Mouse (Mus musculus) thymus, postnatal 25 days (tissue): ENCODE results near the gene Olfr710.
"Not testable (repeated sequence)": the region's sequence is repeated elsewhere in the genome, so short reads cannot be mapped to it uniquely, and the experiment has no call there.

ENCODE experiments used
- DNase-seq: peaks from one replicate; pipeline ENCODE4 v3.0.0; 2022

Gene Olfr710

DNA sequence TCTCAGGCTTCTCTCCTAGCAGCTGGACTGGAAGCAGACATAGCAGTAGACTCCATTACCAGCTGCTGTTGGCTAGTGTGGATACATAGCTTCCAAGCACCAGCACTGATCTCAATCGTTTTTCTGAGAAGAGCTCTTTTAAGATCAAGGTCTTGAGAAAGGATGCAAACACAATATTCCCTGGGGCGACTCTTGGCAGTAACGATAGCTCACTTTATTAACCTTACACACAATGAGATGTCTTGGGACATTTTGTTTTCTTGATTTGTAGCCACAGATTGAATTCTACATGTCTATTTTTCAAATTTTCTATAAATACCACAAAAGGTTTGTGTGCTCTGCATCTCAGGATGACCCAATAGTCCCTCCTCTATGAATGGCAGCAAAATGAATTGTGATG, at the start of gene Olfr710:
TSS of gene Olfr710 (minus strand) at position 101 of the 400 bp plus-strand sequence.
- DNase-seq = no peak

DNA sequence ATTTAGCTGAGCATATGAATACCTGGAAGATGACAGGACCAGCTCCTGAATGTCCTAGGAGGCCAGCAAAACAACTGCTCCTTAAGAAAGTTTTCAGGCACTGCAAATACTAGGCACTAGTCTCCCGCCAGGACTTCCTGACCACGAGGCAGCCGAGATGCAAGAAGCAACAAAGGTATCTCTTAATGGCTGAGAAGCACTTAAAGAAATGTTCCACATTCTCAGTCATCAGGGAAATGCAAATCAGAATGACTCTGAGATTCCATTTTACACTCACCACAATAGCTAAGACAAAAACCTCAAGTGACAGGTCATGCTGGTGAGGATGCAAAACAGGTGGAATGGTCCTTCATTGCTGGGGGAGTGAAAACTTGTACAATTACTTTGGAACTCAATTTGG, 37.1 kb upstream of the Olfr710 start:
- no peak for DNase-seq

- no peak for DNase-seq
Observed at GRCm38 (mm10) chr7:106975353-106975752, 27.2 kb upstream of the Olfr710 start, which contains the start of gene Olfr711. Gene Olfr711 (minus strand): TSS chr7:106975453.

GRCm38 (mm10) chr7:106967503-106967902, 19.4 kb upstream of the Olfr710 start:
- not testable (repeated sequence) for DNase-seq

DNA sequence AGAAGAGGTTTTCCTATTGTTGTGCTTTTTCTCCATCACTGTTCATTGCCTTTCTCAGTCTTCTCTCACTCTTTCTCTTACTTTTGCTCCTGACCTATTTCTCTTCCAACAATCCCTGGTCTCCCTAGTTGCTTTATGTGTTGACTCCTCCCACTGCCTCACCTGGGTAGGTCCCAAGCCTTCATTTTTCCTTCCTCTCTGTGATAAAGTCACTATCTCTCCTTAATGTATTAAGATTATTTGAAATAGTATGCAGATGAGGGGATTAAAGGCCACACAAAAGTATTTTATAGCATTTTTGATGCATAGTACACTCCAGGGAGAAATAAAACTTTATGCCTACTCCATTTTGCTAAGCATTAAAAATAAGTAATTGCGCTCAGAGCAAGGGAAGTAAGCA, 15.7 kb upstream of the Olfr710 start, which contains the start of gene Olfr6:
TSS of gene Olfr6 (minus strand) at position 101 of the 400 bp plus-strand sequence.
- no peak for DNase-seq

DNA sequence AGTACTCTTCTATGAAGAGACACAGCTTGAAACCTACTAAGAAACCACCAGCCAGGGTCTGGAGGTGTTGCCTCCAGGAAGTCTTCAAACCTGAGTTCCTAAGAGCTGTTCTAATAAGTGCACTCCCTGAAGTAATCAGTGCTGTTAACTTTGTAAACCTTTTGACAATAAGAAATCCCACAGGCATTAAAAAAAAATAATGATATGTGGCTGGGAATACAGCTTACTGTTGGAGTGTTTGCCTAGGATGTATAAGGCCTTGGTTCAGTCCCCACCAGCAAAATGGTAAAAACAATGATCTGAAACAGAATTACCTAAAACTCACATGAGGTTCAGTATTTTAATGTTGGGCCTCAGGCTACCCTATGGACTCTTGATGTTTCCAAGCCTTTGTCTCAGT, 16.0 kb downstream of the Olfr710 start, which contains the start of gene Olfr709-ps1:
TSS of gene Olfr709-ps1 (minus strand) at position 101 of the 400 bp plus-strand sequence.
- DNase-seq = no peak

DNA sequence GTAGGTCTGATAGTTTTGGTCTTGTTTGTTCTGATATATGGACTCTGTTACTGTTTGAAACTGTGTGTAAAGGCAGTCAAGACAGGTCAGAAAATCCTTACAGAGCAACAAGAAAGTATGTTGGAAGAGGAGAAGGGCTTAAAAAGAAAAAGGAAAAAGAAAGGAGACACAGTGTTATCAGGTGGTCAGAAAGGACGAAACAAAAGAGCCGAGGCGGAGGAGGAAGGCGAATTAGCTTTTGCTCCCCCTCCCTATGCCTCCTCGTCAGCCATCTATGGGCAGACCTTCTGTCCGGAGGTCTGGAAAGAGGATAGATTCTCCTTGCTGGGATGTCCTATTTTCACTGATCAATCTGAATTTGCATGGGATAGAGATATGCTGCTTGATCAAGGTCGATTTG, 27.2 kb downstream of the Olfr710 start:
- not testable (repeated sequence) for DNase-seq

GRCm38 (mm10) chr7:106907676-106908075, 40.4 kb downstream of the Olfr710 start, which contains the start of gene Olfr1532-ps1:
Gene Olfr1532-ps1 (plus strand): TSS chr7:106908001.
- no peak for DNase-seq

DNA sequence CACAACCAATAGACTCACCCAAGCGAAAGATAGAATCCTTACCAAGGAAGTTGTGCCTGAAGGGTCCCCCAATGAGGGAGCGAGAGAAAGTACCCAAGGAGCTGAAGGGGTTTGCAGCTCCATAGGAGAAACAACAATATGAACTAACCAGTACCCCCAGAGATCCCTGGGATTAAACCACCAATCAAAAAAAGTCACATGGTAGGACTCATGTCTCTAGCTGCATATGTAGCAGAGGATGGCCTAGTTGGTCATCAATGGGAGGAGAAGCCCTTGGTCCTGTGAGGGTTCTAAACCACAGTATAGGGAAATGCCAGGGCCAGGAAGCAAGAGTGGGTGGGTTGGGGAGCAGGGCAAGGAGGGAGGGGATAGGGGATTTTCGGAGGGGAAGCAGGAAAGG, 47.0 kb downstream of the Olfr710 start, which contains the start of gene Olfr707:
TSS of gene Olfr707 (minus strand) at position 101 of the 400 bp plus-strand sequence.
- DNase-seq = not testable (repeated sequence)
